Mouse (Mus musculus): ENCODE measurements at regions not wholly inside any gene's neighbourhood (a gene's known extent, or its start where the extent isn't known, plus 50 kb on each side); places are given as distances from the start of the nearest gene placed in this dataset.

DNA sequence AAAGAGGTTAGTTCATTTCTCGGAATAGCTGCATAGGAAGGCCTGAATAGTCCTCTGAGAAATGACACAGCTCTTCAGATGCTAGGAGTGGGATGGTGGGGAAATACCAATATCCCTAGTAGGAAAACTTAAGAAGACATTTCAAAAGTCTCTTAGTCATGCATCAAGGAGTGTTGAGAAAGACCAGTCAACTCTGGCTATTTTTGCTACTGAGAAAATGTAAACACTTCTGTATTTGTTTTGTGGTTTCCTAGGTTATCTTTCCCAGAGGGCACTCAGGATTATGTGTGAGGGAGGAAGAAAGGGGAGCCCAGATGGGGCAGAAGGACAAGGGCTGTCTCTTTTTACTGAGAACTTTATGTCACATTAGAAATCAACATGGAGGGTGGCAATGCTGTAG is 367.8 kb upstream of the Thbs1 start:
- no peak for DNase-seq (ENCODE audit: low spot score)
- no peaks in the 10 kb centered on the region for H3K27me3 ChIP-seq (ENCODE audit: control insufficient read depth, insufficient read depth, low read length)
- no peak overlapping the region for H3K4me2 ChIP-seq (replicated peaks; ENCODE audit: low read depth, low read length)
- no peaks in the 10 kb centered on the region for H3K9me3 ChIP-seq (ENCODE audit: control insufficient read depth, low read length)
- no peaks in the 10 kb centered on the region for H3K4me1 ChIP-seq (replicated peaks; ENCODE audit: control insufficient read depth, insufficient read depth, low read length)
- ATAC-seq (ENCODE audit: low FRiP score): no peak
- no peak overlapping the region for H3K4me3 ChIP-seq (ENCODE audit: low read depth, low read length)
- no peak overlapping the region for H3K27ac ChIP-seq (ENCODE audit: low read depth, low read length)
- H3K9ac ChIP-seq (ENCODE audit: low read depth, low read length): no peak overlapping the region
- 89% methylated on average over 1 of the region's 1 CpGs for WGBS
- no peaks in the 10 kb centered on the region for H3K36me3 ChIP-seq (ENCODE audit: control insufficient read depth, insufficient read depth, low read length)

DNA sequence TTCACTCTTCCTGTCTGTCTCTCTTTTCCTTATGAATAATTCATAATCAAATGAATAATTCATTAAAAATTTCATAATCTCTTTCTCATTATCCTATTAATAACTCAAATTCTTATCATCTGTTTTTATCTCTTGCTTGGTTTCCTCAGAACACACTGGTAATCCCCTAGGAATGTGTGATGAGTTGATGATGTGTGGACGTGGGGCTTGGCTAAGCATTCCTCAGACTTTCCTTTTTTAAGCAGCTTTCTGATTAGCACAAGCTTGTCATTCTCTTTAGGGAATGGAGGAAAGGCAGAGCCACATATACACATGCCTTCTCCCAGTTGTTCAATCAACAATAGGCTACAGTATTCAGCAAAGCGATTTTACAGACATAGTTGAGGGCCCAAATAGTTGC is 365.9 kb upstream of the Thbs1 start:
- no peak overlapping the region for H3K9ac ChIP-seq (ENCODE audit: low read depth, low read length)
- no peaks in the 10 kb centered on the region for H3K36me3 ChIP-seq (ENCODE audit: control insufficient read depth, insufficient read depth, low read length)
- no peak overlapping the region for H3K27ac ChIP-seq (ENCODE audit: low read depth, low read length)
- DNase-seq (ENCODE audit: low spot score) (no peak), ATAC-seq (ENCODE audit: low FRiP score) (no peak)
- H3K4me1 ChIP-seq (replicated peaks; ENCODE audit: control insufficient read depth, insufficient read depth, low read length): no peaks in the 10 kb centered on the region
- WGBS: 75% methylated on average over 2 of the region's 2 CpGs
- H3K4me3 ChIP-seq (ENCODE audit: low read depth, low read length): no peak overlapping the region
- H3K4me2 ChIP-seq (replicated peaks; ENCODE audit: low read depth, low read length): no peak overlapping the region
- no peaks in the 10 kb centered on the region for H3K27me3 ChIP-seq (ENCODE audit: control insufficient read depth, insufficient read depth, low read length)
- no peaks in the 10 kb centered on the region for H3K9me3 ChIP-seq (ENCODE audit: control insufficient read depth, low read length)

DNA sequence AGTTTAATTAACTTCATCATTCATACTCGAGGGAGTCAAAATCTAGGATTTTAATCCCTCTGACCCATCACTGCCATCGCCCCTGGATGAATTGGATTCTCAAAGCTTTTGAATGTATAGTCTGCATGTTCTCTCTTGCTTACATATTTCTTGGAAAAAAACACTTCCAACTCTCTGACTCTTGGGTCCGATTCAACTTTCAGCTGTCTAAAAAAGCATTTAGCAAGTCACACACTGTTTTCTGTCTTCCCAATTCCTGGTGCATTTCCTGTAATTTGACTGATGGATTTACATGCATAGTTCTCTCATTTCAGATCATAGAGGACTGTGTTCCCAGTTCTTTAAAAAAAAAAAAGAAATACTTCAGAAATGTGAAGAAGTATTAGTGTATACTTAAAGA is 364.5 kb upstream of the Thbs1 start:
- no peaks in the 10 kb centered on the region for H3K36me3 ChIP-seq (ENCODE audit: control insufficient read depth, insufficient read depth, low read length)
- ATAC-seq (ENCODE audit: low FRiP score): no peak
- WGBS: 92% methylated on average over 3 of the region's 3 CpGs
- no peak for DNase-seq (ENCODE audit: low spot score)
- H3K9me3 ChIP-seq (ENCODE audit: control insufficient read depth, low read length): no peaks in the 10 kb centered on the region
- H3K9ac ChIP-seq (ENCODE audit: low read depth, low read length): no peak overlapping the region
- no peak overlapping the region for H3K4me3 ChIP-seq (ENCODE audit: low read depth, low read length)
- H3K4me2 ChIP-seq (replicated peaks; ENCODE audit: low read depth, low read length): no peak overlapping the region
- no peak overlapping the region for H3K27ac ChIP-seq (ENCODE audit: low read depth, low read length)
- H3K4me1 ChIP-seq (replicated peaks; ENCODE audit: control insufficient read depth, insufficient read depth, low read length): no peaks in the 10 kb centered on the region
- H3K27me3 ChIP-seq (ENCODE audit: control insufficient read depth, insufficient read depth, low read length): no peaks in the 10 kb centered on the region

DNA sequence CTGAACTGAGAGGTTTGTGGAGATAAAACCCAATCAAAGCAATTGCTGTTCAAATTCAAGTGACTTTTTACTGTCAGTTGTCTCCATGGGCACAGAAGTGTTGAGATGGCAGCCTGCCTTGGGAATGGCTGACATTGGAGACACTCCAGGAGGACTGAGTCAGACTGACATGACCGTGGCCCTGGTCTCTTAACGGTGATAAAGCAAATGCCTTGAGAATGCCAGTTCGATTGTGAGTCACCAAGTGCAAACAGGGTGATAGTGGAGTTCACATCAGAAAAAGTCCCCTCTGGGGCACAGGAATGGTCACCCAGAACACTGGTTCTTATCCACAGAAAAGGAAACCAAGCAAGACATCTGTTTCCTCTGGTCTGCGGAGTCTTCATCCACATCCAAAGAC is 362.8 kb upstream of the Thbs1 start:
- Histone ChIP-seq H3K4me3 (ENCODE audit: low read depth, low read length) (no peak overlapping the region), H3K27me3 (ENCODE audit: control insufficient read depth, insufficient read depth, low read length) (no peaks in the 10 kb centered on the region), H3K36me3 (ENCODE audit: control insufficient read depth, insufficient read depth, low read length) (no peaks in the 10 kb centered on the region), H3K4me2 (replicated peaks; ENCODE audit: low read depth, low read length) (no peak overlapping the region), H3K4me1 (replicated peaks; ENCODE audit: control insufficient read depth, insufficient read depth, low read length) (no peaks in the 10 kb centered on the region), H3K9ac (ENCODE audit: low read depth, low read length) (no peak overlapping the region), H3K27ac (ENCODE audit: low read depth, low read length) (no peak overlapping the region), H3K9me3 (ENCODE audit: control insufficient read depth, low read length) (no peaks in the 10 kb centered on the region)
- no peak for DNase-seq (ENCODE audit: low spot score)
- ATAC-seq (ENCODE audit: low FRiP score): no peak
- 85% methylated on average over 4 of the region's 4 CpGs for WGBS

DNA sequence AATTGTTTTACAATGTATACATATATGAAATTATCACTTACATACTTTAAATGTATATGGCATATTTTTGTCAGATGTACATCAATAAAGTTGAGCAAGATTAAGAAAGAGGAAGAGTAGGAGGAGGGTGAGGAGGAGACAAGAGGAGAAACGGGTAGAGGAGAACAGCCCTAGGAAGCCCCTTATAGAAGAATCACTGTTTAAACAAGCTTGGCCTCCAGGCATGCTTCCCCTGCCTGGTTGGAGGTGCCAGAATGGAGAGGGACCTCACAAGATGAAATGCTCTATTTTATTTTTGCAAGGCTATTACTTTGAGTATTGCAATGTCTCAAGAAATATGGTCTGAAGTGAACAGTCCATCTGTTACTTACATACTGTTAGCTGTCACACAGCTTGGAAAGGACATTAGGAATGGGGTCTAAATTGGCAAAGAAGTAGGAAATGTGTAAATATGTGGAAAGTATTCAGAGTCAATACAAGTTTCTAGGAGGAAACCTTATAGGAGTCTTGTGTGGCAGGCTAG is 352.1 kb upstream of the Thbs1 start:
- H3K4me3 ChIP-seq (ENCODE audit: low read depth, low read length): no peak overlapping the region
- H3K4me1 ChIP-seq (replicated peaks; ENCODE audit: control insufficient read depth, insufficient read depth, low read length): no peaks in the 10 kb centered on the region
- H3K9ac ChIP-seq (ENCODE audit: low read depth, low read length): no peak overlapping the region
- ATAC-seq (ENCODE audit: low FRiP score): no peak
- H3K4me2 ChIP-seq (replicated peaks; ENCODE audit: low read depth, low read length): no peak overlapping the region
- no peaks in the 10 kb centered on the region for H3K27me3 ChIP-seq (ENCODE audit: control insufficient read depth, insufficient read depth, low read length)
- H3K27ac ChIP-seq (ENCODE audit: low read depth, low read length): no peak overlapping the region
- no peaks in the 10 kb centered on the region for H3K9me3 ChIP-seq (ENCODE audit: control insufficient read depth, low read length)
- H3K36me3 ChIP-seq (ENCODE audit: control insufficient read depth, insufficient read depth, low read length): no peaks in the 10 kb centered on the region
- 81% methylated on average over 1 of the region's 1 CpGs for WGBS
- no peak for DNase-seq (ENCODE audit: low spot score)

DNA sequence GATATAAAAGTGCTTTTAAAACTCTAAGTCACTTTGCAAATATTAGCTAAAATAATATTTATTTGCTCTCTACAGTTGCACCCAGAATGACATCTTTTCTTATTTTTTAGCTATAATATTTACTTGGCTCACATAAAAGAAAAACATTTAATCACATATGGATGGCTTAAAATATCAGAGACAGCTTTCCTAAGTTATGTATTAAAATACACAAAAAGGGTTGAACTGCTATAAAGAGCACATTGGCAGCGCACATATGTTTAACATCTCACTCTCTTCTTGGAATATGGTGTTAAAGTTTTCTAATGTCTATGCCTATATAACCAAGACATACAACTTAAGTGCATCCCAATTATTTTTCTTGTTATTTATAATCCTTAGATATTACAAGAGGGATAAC is 348.0 kb upstream of the Thbs1 start:
- no peak overlapping the region for H3K27ac ChIP-seq (ENCODE audit: low read depth, low read length)
- H3K9me3 ChIP-seq (ENCODE audit: control insufficient read depth, low read length): no peaks in the 10 kb centered on the region
- H3K4me3 ChIP-seq (ENCODE audit: low read depth, low read length): no peak overlapping the region
- no peaks in the 10 kb centered on the region for H3K27me3 ChIP-seq (ENCODE audit: control insufficient read depth, insufficient read depth, low read length)
- no peaks in the 10 kb centered on the region for H3K36me3 ChIP-seq (ENCODE audit: control insufficient read depth, insufficient read depth, low read length)
- DNase-seq (ENCODE audit: low spot score) (no peak), ATAC-seq (ENCODE audit: low FRiP score) (no peak)
- H3K9ac ChIP-seq (ENCODE audit: low read depth, low read length): no peak overlapping the region
- WGBS: 90% methylated on average over 1 of the region's 1 CpGs
- H3K4me2 ChIP-seq (replicated peaks; ENCODE audit: low read depth, low read length): no peak overlapping the region
- no peaks in the 10 kb centered on the region for H3K4me1 ChIP-seq (replicated peaks; ENCODE audit: control insufficient read depth, insufficient read depth, low read length)

DNA sequence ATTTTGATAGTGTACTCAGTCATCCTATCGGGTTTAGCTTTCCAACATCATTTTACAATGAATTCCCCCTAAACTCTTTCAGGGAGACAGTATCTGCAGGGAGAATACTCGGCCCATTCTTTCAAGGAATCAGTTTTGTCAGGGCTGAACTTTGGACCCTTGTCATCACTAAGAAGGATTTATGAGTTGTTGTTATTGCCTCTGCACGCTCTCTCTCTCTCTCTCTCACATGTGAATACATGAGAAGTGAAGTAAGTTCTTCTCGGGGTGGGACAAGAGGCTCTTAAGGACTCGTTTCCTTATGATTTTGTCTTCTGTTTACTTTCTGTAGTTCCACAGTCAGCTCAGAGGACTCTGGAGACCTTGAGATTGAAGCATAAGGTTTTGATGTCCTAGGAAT is 346.1 kb upstream of the Thbs1 start:
- no peaks in the 10 kb centered on the region for H3K36me3 ChIP-seq (ENCODE audit: control insufficient read depth, insufficient read depth, low read length)
- no peaks in the 10 kb centered on the region for H3K4me1 ChIP-seq (replicated peaks; ENCODE audit: control insufficient read depth, insufficient read depth, low read length)
- no peak overlapping the region for H3K9ac ChIP-seq (ENCODE audit: low read depth, low read length)
- H3K9me3 ChIP-seq (ENCODE audit: control insufficient read depth, low read length): no peaks in the 10 kb centered on the region
- no peak overlapping the region for H3K4me3 ChIP-seq (ENCODE audit: low read depth, low read length)
- ATAC-seq (ENCODE audit: low FRiP score): no peak
- no peak overlapping the region for H3K27ac ChIP-seq (ENCODE audit: low read depth, low read length)
- WGBS: 76% methylated on average over 5 of the region's 5 CpGs
- no peak overlapping the region for H3K4me2 ChIP-seq (replicated peaks; ENCODE audit: low read depth, low read length)
- no peak for DNase-seq (ENCODE audit: low spot score)
- no peaks in the 10 kb centered on the region for H3K27me3 ChIP-seq (ENCODE audit: control insufficient read depth, insufficient read depth, low read length)

DNA sequence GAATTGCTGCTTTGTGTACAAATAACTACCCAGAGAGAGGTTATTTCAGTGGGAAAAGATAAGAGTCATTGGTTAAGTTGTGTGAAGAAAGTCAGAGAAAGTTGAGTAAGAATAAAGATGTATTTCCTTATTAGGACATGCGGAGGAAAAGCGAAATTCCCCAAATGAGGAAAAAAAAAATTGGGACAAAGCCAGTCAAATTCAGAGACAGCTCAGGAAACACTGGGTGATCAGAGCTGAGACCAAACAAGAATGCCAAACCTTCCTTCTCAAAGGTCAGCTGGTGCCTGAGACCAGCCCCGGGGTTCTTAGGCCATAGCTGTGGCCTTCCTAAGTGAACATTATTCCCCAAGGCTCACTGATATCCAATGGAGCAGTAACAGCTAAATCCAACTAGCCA is 345.2 kb upstream of the Thbs1 start:
- no peaks in the 10 kb centered on the region for H3K9me3 ChIP-seq (ENCODE audit: control insufficient read depth, low read length)
- ATAC-seq (ENCODE audit: low FRiP score) (no peak), DNase-seq (ENCODE audit: low spot score) (no peak)
- H3K27ac ChIP-seq (ENCODE audit: low read depth, low read length): no peak overlapping the region
- H3K36me3 ChIP-seq (ENCODE audit: control insufficient read depth, insufficient read depth, low read length): no peaks in the 10 kb centered on the region
- H3K4me2 ChIP-seq (replicated peaks; ENCODE audit: low read depth, low read length): no peak overlapping the region
- no peak overlapping the region for H3K9ac ChIP-seq (ENCODE audit: low read depth, low read length)
- no peaks in the 10 kb centered on the region for H3K27me3 ChIP-seq (ENCODE audit: control insufficient read depth, insufficient read depth, low read length)
- WGBS: 87% methylated on average over 3 of the region's 3 CpGs
- H3K4me1 ChIP-seq (replicated peaks; ENCODE audit: control insufficient read depth, insufficient read depth, low read length): no peaks in the 10 kb centered on the region
- no peak overlapping the region for H3K4me3 ChIP-seq (ENCODE audit: low read depth, low read length)

DNA sequence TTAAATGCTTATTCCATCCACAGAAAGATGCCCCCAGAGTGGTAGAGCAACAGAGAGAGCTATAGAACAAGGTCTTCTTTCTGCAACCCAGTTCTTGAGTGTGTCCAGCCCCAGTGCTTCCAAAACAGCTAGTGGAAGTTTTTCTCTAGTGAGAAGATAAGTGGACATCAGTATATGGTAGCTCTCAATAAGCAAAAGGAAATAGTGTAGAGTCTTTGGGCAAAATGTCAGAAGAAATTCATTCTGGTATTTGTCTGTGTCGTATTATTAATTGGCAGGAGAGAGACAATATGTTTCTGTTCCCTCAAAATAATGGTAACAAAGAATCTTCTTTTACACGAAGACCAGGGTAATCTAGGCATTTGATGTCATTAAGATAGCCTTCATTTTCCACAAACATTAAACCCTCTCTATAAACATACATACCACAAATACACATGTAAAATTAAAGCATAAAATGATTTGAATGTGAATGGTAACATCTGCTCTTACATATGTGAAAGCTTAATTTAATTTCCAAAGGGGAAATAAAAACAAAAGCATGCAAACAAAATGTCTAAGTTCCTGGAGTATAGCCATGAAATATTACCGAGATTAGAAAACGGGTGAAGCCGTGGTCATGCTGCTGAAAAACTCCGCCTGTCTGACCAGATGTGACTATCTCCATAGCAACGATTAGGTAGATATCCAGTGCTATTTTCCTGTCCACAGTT is 342.1 kb upstream of the Thbs1 start:
- WGBS: 83% methylated on average over 7 of the region's 7 CpGs
- no peak overlapping the region for H3K4me3 ChIP-seq (ENCODE audit: low read depth, low read length)
- ATAC-seq (ENCODE audit: low FRiP score) (no peak), DNase-seq (ENCODE audit: low spot score) (no peak)
- H3K4me2 ChIP-seq (replicated peaks; ENCODE audit: low read depth, low read length): no peak overlapping the region
- H3K27ac ChIP-seq (ENCODE audit: low read depth, low read length): no peak overlapping the region
- no peaks in the 10 kb centered on the region for H3K27me3 ChIP-seq (ENCODE audit: control insufficient read depth, insufficient read depth, low read length)
- no peak overlapping the region for H3K9ac ChIP-seq (ENCODE audit: low read depth, low read length)
- no peaks in the 10 kb centered on the region for H3K9me3 ChIP-seq (ENCODE audit: control insufficient read depth, low read length)
- no peaks in the 10 kb centered on the region for H3K36me3 ChIP-seq (ENCODE audit: control insufficient read depth, insufficient read depth, low read length)
- no peaks in the 10 kb centered on the region for H3K4me1 ChIP-seq (replicated peaks; ENCODE audit: control insufficient read depth, insufficient read depth, low read length)
